Mouse (Mus musculus) neural tube, embryonic 15.5 days (tissue): ENCODE results near the gene Bcor. TPM values are rescaled to one million over a fixed set of nuclear protein-coding genes. Genes with fewer than 3 reads are reported as not detected.

Experiments used
- ATAC-seq: fragments of 200-750 bp; cut with Nextera tagmentation; 2 replicates; pipeline ENCODE4 v1.8.0; 2017; ENCODE audit warnings: mild to moderate bottlenecking, moderate TSS enrichment, moderate library complexity; ENCODE audit not compliant: low FRiP score
- H3K27ac ChIP-seq: fragments of 300-500 bp; sonication (generic); replicated peaks from 2 replicates; pipeline ENCODE4 v1.5.1; 2015; ENCODE audit warnings: mild to moderate bottlenecking, inconsistent platforms
- H3K27me3 ChIP-seq: fragments of 300-500 bp; sonication (generic); replicated peaks from 2 replicates; pipeline ENCODE4 v1.6.1; 2015; ENCODE audit warnings: inconsistent platforms
- H3K36me3 ChIP-seq: fragments of 300-500 bp; sonication (generic); 2 replicates; pipeline ENCODE4 v1.6.1; 2015; ENCODE audit warnings: inconsistent platforms
- H3K4me1 ChIP-seq: fragments of 300-500 bp; sonication (generic); 2 replicates; pipeline ENCODE4 v1.6.1; 2015; ENCODE audit warnings: inconsistent platforms
- H3K4me2 ChIP-seq: fragments of 300-500 bp; sonication (generic); 2 replicates; pipeline ENCODE4 v1.6.1; 2015; ENCODE audit warnings: inconsistent platforms, mild to moderate bottlenecking, moderate library complexity
- H3K4me3 ChIP-seq: fragments of 300-500 bp; sonication (generic); replicated peaks from 2 replicates; pipeline ENCODE4 v1.5.1; 2015; ENCODE audit warnings: mild to moderate bottlenecking, inconsistent platforms
- H3K9ac ChIP-seq: fragments of 300-500 bp; sonication (generic); replicated peaks from 2 replicates; pipeline ENCODE4 v1.6.1; 2015; ENCODE audit warnings: mild to moderate bottlenecking, inconsistent platforms
- H3K9me3 ChIP-seq: fragments of 300-500 bp; sonication (generic); replicated peaks from 2 replicates; pipeline ENCODE4 v1.6.1; 2016; ENCODE audit warnings: inconsistent platforms
- WGBS: fragments of 180-500 bp; shearing (Covaris S2); methylation state at CpG from one replicate; pipeline ENCODE4 v1.1.7; 2015; ENCODE audit warnings: mixed read lengths; 5-methylcytosine and 5-hydroxymethylcytosine counted together
- polyA plus RNA-seq: library from polyadenylated mRNA; unstranded; fragments of >200 nt; fragmentation: Nextera tagmentation; extraction: Ambion mirVana; gene quantifications from 2 replicates; pipeline ENCODE4 v1.2.1, GENCODE M21; 2015

Bcor gene
- polyA plus RNA-seq, 1 experiment from 2014 or later, result 12.2 TPM

GRCm38 (mm10) chrX:12158821-12159533, 1.2 kb downstream of the Bcor start:
- Histone ChIP-seq H3K27me3 (peaks cover 48% of the 10 kb centered on the region), H3K4me3 (peak overlapping the region; percentile 45), H3K36me3 (no peaks in the 10 kb centered on the region), H3K9me3 (no peaks in the 10 kb centered on the region), H3K9ac (peak overlapping the region; percentile 43), H3K27ac (peak overlapping the region; percentile 64), H3K4me1 (peaks cover 30% of the 10 kb centered on the region), H3K4me2 (peak overlapping the region; percentile 65)
- ATAC-seq, result peak; percentile 33; the same call in 1 of the 2 replicates
- 5% methylated on average over 30 of the region's 31 CpGs for WGBS

- peaks cover 30% of the 10 kb centered on the region for H3K4me1 ChIP-seq
- H3K4me2 ChIP-seq, result peak overlapping the region; percentile 65
- H3K9me3 ChIP-seq, result no peaks in the 10 kb centered on the region
- peak overlapping the region; percentile 64 for H3K27ac ChIP-seq
- peaks cover 48% of the 10 kb centered on the region for H3K27me3 ChIP-seq
- peak overlapping the region; percentile 43 for H3K9ac ChIP-seq
- no peaks in the 10 kb centered on the region for H3K36me3 ChIP-seq
- peak overlapping the region; percentile 29 for H3K4me3 ChIP-seq
- ATAC-seq, result peak; percentile 26; the same call in 1 of the 2 replicates
- WGBS, result 4% methylated on average over 44 of the region's 44 CpGs
Observed at GRCm38 (mm10) chrX:12158244-12158820, 1.8 kb downstream of the Bcor start.

- WGBS, result 6% methylated on average over 25 of the region's 25 CpGs
- no peaks in the 10 kb centered on the region for H3K36me3 ChIP-seq
- no peaks in the 10 kb centered on the region for H3K9me3 ChIP-seq
- peaks cover 30% of the 10 kb centered on the region for H3K4me1 ChIP-seq
- no peak overlapping the region for H3K4me3 ChIP-seq
- peak overlapping the region; percentile 65 for H3K4me2 ChIP-seq
- no peak for ATAC-seq
- H3K27ac ChIP-seq, result no peak overlapping the region
- peaks cover 51% of the 10 kb centered on the region for H3K27me3 ChIP-seq
- H3K9ac ChIP-seq, result no peak overlapping the region
Observed at GRCm38 (mm10) chrX:12157331-12157930, 2.7 kb downstream of the Bcor start.

GRCm38 (mm10) chrX:12155842-12156291, 4.3 kb downstream of the Bcor start:
- WGBS, result 8% methylated on average over 27 of the region's 30 CpGs
- Histone ChIP-seq H3K36me3 (no peaks in the 10 kb centered on the region), H3K4me1 (peaks cover 44% of the 10 kb centered on the region), H3K27me3 (peaks cover 58% of the 10 kb centered on the region), H3K4me3 (peak overlapping the region; percentile 24), H3K4me2 (peak overlapping the region; percentile 54), H3K9me3 (no peaks in the 10 kb centered on the region), H3K9ac (no peak overlapping the region), H3K27ac (no peak overlapping the region)
- ATAC-seq, result no peak

- no peaks in the 10 kb centered on the region for H3K9me3 ChIP-seq
- H3K36me3 ChIP-seq, result no peaks in the 10 kb centered on the region
- H3K27ac ChIP-seq, result no peak overlapping the region
- peaks cover 55% of the 10 kb centered on the region for H3K27me3 ChIP-seq
- WGBS, result 18% methylated on average over 28 of the region's 30 CpGs
- peak overlapping the region; percentile 54 for H3K4me2 ChIP-seq
- ATAC-seq, result no peak
- peak overlapping the region; percentile 24 for H3K4me3 ChIP-seq
- no peak overlapping the region for H3K9ac ChIP-seq
- H3K4me1 ChIP-seq, result peaks cover 47% of the 10 kb centered on the region
Observed at GRCm38 (mm10) chrX:12155068-12155840, 4.9 kb downstream of the Bcor start.

GRCm38 (mm10) chrX:12153141-12154095, 6.7 kb downstream of the Bcor start:
- WGBS, result 19% methylated on average over 31 of the region's 31 CpGs
- H3K4me1 ChIP-seq, result peaks cover 40% of the 10 kb centered on the region
- H3K27me3 ChIP-seq, result peaks cover 56% of the 10 kb centered on the region
- no peak overlapping the region for H3K9ac ChIP-seq
- no peaks in the 10 kb centered on the region for H3K9me3 ChIP-seq
- H3K4me3 ChIP-seq, result no peak overlapping the region
- no peak for ATAC-seq
- H3K27ac ChIP-seq, result no peak overlapping the region
- H3K4me2 ChIP-seq, result no peak overlapping the region
- H3K36me3 ChIP-seq, result no peaks in the 10 kb centered on the region

- H3K27me3 ChIP-seq, result peaks cover 46% of the 10 kb centered on the region
- H3K9me3 ChIP-seq, result no peaks in the 10 kb centered on the region
- peak overlapping the region; percentile 56 for H3K4me2 ChIP-seq
- no peak overlapping the region for H3K27ac ChIP-seq
- peaks cover 39% of the 10 kb centered on the region for H3K4me1 ChIP-seq
- no peak for ATAC-seq
- no peaks in the 10 kb centered on the region for H3K36me3 ChIP-seq
- H3K4me3 ChIP-seq, result peak overlapping the region; percentile 25
- WGBS, result 10% methylated on average over 42 of the region's 42 CpGs
- peak overlapping the region; percentile 28; the same call in 1 of the 2 replicates for H3K9ac ChIP-seq
Observed at GRCm38 (mm10) chrX:12151996-12152904, 7.9 kb downstream of the Bcor start.

GRCm38 (mm10) chrX:12151269-12151995, 8.7 kb downstream of the Bcor start:
- ATAC-seq, result peak; percentile 57; the same call in 1 of the 2 replicates
- 3% methylated on average over 43 of the region's 43 CpGs for WGBS
- H3K4me2 ChIP-seq, result peak overlapping the region; percentile 56
- 0 out of 2 replicates have a peak overlapping the region, but pooled peaks have one; percentile 18 for H3K27ac ChIP-seq
- H3K9ac ChIP-seq, result peak overlapping the region; percentile 28; the same call in 1 of the 2 replicates
- no peaks in the 10 kb centered on the region for H3K36me3 ChIP-seq
- H3K9me3 ChIP-seq, result no peaks in the 10 kb centered on the region
- H3K27me3 ChIP-seq, result peaks cover 39% of the 10 kb centered on the region
- peak overlapping the region; percentile 25 for H3K4me3 ChIP-seq
- peaks cover 32% of the 10 kb centered on the region for H3K4me1 ChIP-seq

GRCm38 (mm10) chrX:12150425-12150824, 9.7 kb downstream of the Bcor start:
- no peaks in the 10 kb centered on the region for H3K36me3 ChIP-seq
- no peak for ATAC-seq
- WGBS, result 15% methylated on average over 7 of the region's 7 CpGs
- H3K27ac ChIP-seq, result no peak overlapping the region
- H3K4me2 ChIP-seq, result peak overlapping the region; percentile 56
- H3K4me3 ChIP-seq, result no peak overlapping the region
- H3K27me3 ChIP-seq, result peaks cover 32% of the 10 kb centered on the region
- no peaks in the 10 kb centered on the region for H3K9me3 ChIP-seq
- H3K9ac ChIP-seq, result 0 out of 2 replicates have a peak overlapping the region, but pooled peaks have one; percentile 5
- H3K4me1 ChIP-seq, result peaks cover 26% of the 10 kb centered on the region
